Mouse (Mus musculus) small intestine, adult 2 months (tissue): ENCODE results near the gene Alad. TPM values are rescaled to one million over a fixed set of nuclear protein-coding genes. Genes with fewer than 3 reads are reported as not detected.

Experiments used
- H3K27ac ChIP-seq: fragments of 200-500 bp; 2 replicates; pipeline ENCODE4 v1.5.1; 2012; ENCODE audit warnings: low read depth, low read length, control low read depth, inconsistent platforms; ENCODE audit not compliant: insufficient read depth
- H3K27me3 ChIP-seq: fragments of 200-500 bp; 2 replicates; pipeline ENCODE4 v1.6.1; 2012; ENCODE audit warnings: mild to moderate bottlenecking, moderate library complexity, low read length, inconsistent platforms; ENCODE audit not compliant: control insufficient read depth, insufficient read depth
- H3K36me3 ChIP-seq: fragments of 200-500 bp; 2 replicates; pipeline ENCODE4 v1.6.1; 2012; ENCODE audit warnings: mild to moderate bottlenecking, low read length, control low read depth, inconsistent platforms; ENCODE audit not compliant: control insufficient read depth, insufficient read depth
- H3K4me1 ChIP-seq: fragments of 200-500 bp; 2 replicates; pipeline ENCODE4 v1.6.1; 2012; ENCODE audit warnings: low read length, inconsistent platforms, mixed read lengths; ENCODE audit not compliant: control insufficient read depth, insufficient read depth, insufficient read length
- H3K4me3 ChIP-seq: fragments of 200-500 bp; 2 replicates; pipeline ENCODE4 v1.5.1; 2012; ENCODE audit warnings: low read depth, mild to moderate bottlenecking, control low read depth, inconsistent platforms, low read length, moderate library complexity
- CTCF ChIP-seq: fragments of 200-500 bp; IDR thresholded peaks from 2 replicates; pipeline ENCODE4 v1.5.1; 2012; ENCODE audit warnings: low read depth, mild to moderate bottlenecking, control low read depth, inconsistent platforms, low read length, moderate library complexity, mixed read lengths; ENCODE audit not compliant: insufficient replicate concordance, insufficient read length; ENCODE audit errors: extremely low read depth
- POLR2A ChIP-seq: fragments of 200-500 bp; IDR thresholded peaks from 2 replicates; pipeline ENCODE4 v1.6.1; 2012; ENCODE audit warnings: low read depth, mild to moderate bottlenecking, control low read depth, inconsistent platforms, low read length, moderate library complexity
- WGBS: fragments of 180-500 bp; shearing (Covaris S2); methylation state at CpG from one replicate; pipeline ENCODE4 v1.1.7; 2018; 5-methylcytosine and 5-hydroxymethylcytosine counted together
- polyA plus RNA-seq: library from polyadenylated mRNA; depleted of rRNA; stranded (reverse); fragments of >200 nt; gene quantifications from 2 replicates; pipeline ENCODE4 v1.2.3, GENCODE M21; 2012

The Alad gene
- polyA plus RNA-seq, 1 experiment, result 110 TPM

DNA sequence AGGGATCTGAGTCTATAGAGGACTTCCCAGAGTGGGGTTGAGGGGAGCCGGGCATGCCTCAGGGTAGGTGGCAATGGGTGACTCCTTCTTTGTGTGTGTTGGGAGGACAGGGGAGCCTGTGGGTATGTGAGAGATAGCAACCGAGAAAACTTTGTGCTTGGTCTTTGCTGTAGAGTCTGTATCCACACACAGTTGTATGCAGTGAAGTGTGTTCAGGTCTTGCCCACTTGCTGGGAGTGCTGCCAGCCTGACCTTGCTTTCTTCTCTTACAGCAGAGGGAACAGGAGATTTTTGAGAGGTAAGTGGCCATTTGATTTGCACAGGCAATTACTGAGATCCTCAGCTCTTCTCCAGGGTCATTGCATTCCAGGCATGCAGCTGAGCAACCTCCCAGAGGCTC lies 31.8 kb downstream of the Alad start:
- Histone ChIP-seq H3K27me3 (no peaks in the 10 kb centered on the region), H3K36me3 (peaks cover 27% of the 10 kb centered on the region), H3K27ac (no peak overlapping the region), H3K4me3 (no peak overlapping the region), H3K4me1 (peaks cover 10% of the 10 kb centered on the region; the same call in 1 of the 2 replicates)
- TF ChIP-seq CTCF (no peak), POLR2A (no peak)
- WGBS, result 89% methylated on average over 2 of the region's 2 CpGs

- Histone ChIP-seq H3K4me3 (no peak overlapping the region), H3K27me3 (no peaks in the 10 kb centered on the region), H3K27ac (no peak overlapping the region), H3K4me1 (peaks cover 10% of the 10 kb centered on the region; the same call in 1 of the 2 replicates), H3K36me3 (peaks cover 30% of the 10 kb centered on the region)
- WGBS, result 86% methylated on average over 5 of the region's 5 CpGs
- TF ChIP-seq CTCF (no peak), POLR2A (no peak)
Measured at GRCm38 (mm10) chr4:62487172-62487571, 32.5 kb downstream of the Alad start.

DNA sequence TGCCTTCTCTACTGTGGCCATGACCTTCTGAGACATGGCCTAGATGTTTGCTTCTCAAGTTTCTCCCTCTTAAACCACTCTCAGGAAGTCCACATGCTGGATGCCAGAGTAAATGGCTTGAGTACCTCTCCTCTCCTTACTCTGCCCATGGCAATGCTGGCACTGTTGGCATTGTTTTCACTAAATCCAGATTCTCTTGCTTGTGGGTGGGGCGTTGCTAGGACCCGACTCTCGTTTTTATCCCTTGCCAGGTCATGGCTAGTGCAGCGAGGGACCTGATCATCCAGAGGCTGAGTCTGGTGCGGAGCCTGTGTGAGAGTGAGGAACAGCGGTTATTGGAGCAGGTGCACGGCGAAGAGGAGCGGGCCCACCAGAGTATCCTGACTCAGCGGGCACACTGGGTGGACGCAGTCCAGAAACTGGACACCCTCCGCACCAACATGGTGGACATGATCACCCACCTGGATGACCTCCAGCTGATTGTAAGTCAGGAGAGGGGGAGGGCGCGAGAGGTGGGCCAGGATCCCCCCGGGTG lies 33.5 kb downstream of the Alad start:
- H3K36me3 ChIP-seq, result peaks cover 28% of the 10 kb centered on the region
- no peak overlapping the region for H3K27ac ChIP-seq
- WGBS, result 92% methylated on average over 15 of the region's 15 CpGs
- no peaks in the 10 kb centered on the region for H3K27me3 ChIP-seq
- H3K4me1 ChIP-seq, result peaks cover 10% of the 10 kb centered on the region; the same call in 1 of the 2 replicates
- H3K4me3 ChIP-seq, result no peak overlapping the region
- TF ChIP-seq POLR2A (no peak), CTCF (no peak)

DNA sequence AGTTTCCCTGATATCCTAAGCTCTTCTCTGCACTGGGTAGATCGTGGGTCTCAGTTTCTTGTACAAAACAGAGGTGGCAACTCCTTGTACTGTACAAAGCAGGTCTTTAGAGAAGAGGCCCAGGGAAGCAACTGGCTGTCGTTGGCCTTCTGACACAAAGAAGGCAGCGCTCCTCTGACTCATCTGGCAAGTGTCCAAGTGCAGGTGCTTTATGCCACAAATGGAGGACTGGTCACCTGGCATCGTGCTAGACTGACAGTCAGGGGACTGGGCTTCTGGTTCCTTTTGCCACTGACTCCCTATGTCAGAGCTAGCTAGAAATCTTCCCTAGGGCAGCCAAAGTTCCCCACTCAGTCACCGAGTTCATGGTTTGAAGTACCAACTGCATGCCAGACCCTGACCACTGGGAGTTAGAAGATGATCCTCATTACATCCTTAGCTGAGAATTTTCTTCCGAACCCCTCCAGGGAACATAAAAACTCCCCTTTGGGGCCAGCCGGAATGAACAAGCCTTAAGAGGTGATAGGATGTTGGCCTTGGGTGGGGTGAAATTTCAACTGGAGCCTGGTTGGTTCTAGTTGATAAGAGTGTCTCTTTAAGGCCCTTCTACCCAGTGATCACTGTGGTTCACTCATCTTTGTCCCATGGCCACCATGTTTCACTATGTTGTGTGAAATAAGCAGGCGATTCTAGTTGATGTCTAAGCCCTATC lies 34.1 kb downstream of the Alad start:
- Histone ChIP-seq H3K27me3 (no peaks in the 10 kb centered on the region), H3K4me1 (peaks cover 12% of the 10 kb centered on the region; the same call in 1 of the 2 replicates), H3K27ac (peak overlapping the region; percentile 61), H3K4me3 (no peak overlapping the region), H3K36me3 (peaks cover 26% of the 10 kb centered on the region)
- WGBS, result 48% methylated on average over 8 of the region's 8 CpGs
- TF ChIP-seq CTCF (no peak), POLR2A (no peak)

- WGBS, result 44% methylated on average over 3 of the region's 3 CpGs
- TF ChIP-seq CTCF (no peak), POLR2A (no peak)
- Histone ChIP-seq H3K4me1 (peaks cover 12% of the 10 kb centered on the region; the same call in 1 of the 2 replicates), H3K36me3 (peaks cover 24% of the 10 kb centered on the region), H3K4me3 (no peak overlapping the region), H3K27ac (peak overlapping the region; percentile 61), H3K27me3 (no peaks in the 10 kb centered on the region)
Measured at GRCm38 (mm10) chr4:62484928-62485327, 34.8 kb downstream of the Alad start.

- Histone ChIP-seq H3K27me3 (no peaks in the 10 kb centered on the region), H3K4me3 (peak overlapping the region; percentile 52), H3K4me1 (peaks cover 14% of the 10 kb centered on the region; the same call in 1 of the 2 replicates), H3K27ac (peak overlapping the region; percentile 28), H3K36me3 (peaks cover 6% of the 10 kb centered on the region; the same call in 1 of the 2 replicates)
- 10% methylated on average over 10 of the region's 10 CpGs for WGBS
- TF ChIP-seq POLR2A (no peak), CTCF (no peak)
Measured at GRCm38 (mm10) chr4:62480709-62481605, 38.8 kb downstream of the Alad start.
